Mouse (Mus musculus) MEL (cell line): ENCODE results near the gene Mrpl45. TPM values are rescaled to one million over a fixed set of nuclear protein-coding genes. Genes with fewer than 3 reads are reported as not detected.

Experiments
- DNase-seq: peaks from one replicate; pipeline ENCODE4 v3.0.0; 2011; ENCODE audit warnings: low read depth, low spot score
- H3K27ac ChIP-seq: 2 replicates; pipeline ENCODE4 v1.5.1; 2012; ENCODE audit warnings: low read depth, mild to moderate bottlenecking, control low read depth, low read length, moderate library complexity; ENCODE audit not compliant: control insufficient read depth
- H3K27me3 ChIP-seq, 2 experiments: fragments of 150-350 bp in 1 of 2; sonication (generic) in 1 of 2; 2 replicates each; pipeline ENCODE4 v1.6.1; 2012; ENCODE audit warnings: low read length in 2 of 2, mild to moderate bottlenecking in 2 of 2, improper control_type of control experiment in 1 of 2, moderate library complexity in 1 of 2; ENCODE audit not compliant: insufficient read depth in 2 of 2, control insufficient read depth in 1 of 2
- H3K36me3 ChIP-seq, 2 experiments: 2 replicates each; pipeline ENCODE4 v1.6.1; 2012 to 2014; ENCODE audit warnings: low read length in 2 of 2, improper control_type of control experiment in 1 of 2, inconsistent platforms in 1 of 2, mild to moderate bottlenecking in 1 of 2; ENCODE audit not compliant: insufficient read depth in 2 of 2, control insufficient read depth in 1 of 2
- H3K4me1 ChIP-seq, 2 experiments: fragments of 150-350 bp in 1 of 2; sonication (generic) in 1 of 2; 2 replicates each; pipeline ENCODE4 v1.6.1; 2012; ENCODE audit warnings: low read length in 2 of 2, improper control_type of control experiment in 1 of 2, mild to moderate bottlenecking in 1 of 2; ENCODE audit not compliant: insufficient read depth in 2 of 2, control insufficient read depth in 1 of 2
- H3K4me3 ChIP-seq, 2 experiments: fragments of 150-350 bp in 1 of 2; sonication (generic) in 1 of 2; 2 replicates each; pipeline ENCODE4 v1.5.1; 2012; ENCODE audit warnings: low read depth in 2 of 2, low read length in 2 of 2, mild to moderate bottlenecking in 2 of 2, moderate library complexity in 2 of 2, control low read depth in 1 of 2, improper control_type of control experiment in 1 of 2; ENCODE audit not compliant: control insufficient read depth in 1 of 2, insufficient read depth in 1 of 2
- H3K79me2 ChIP-seq: 2 replicates; pipeline ENCODE4 v1.6.1; 2012; ENCODE audit warnings: mild to moderate bottlenecking, low read length, moderate library complexity; ENCODE audit not compliant: control insufficient read depth, poor library complexity, insufficient read depth
- H3K9ac ChIP-seq: 2 replicates; pipeline ENCODE4 v1.6.1; 2012; ENCODE audit warnings: low read depth, mild to moderate bottlenecking, control low read depth, low read length, moderate library complexity; ENCODE audit not compliant: control insufficient read depth, poor library complexity, severe bottlenecking
- H3K9me3 ChIP-seq: fragments of 150-350 bp; sonication (generic); replicated peaks from 2 replicates; pipeline ENCODE4 v1.6.1; 2012; ENCODE audit warnings: mild to moderate bottlenecking, low read length, improper control_type of control experiment, moderate library complexity; ENCODE audit not compliant: insufficient read depth
- ETS1 ChIP-seq: IDR thresholded peaks from 2 replicates; pipeline ENCODE4 v1.6.1; 2012; ENCODE audit warnings: low read depth, mild to moderate bottlenecking, inconsistent platforms, low read length, improper control_type of control experiment, moderate library complexity
- GABPA ChIP-seq: IDR thresholded peaks from 2 replicates; pipeline ENCODE4 v1.6.1; 2012; ENCODE audit warnings: low read depth, mild to moderate bottlenecking, inconsistent platforms, low read length, improper control_type of control experiment, moderate library complexity
- MXI1 ChIP-seq: IDR thresholded peaks from 2 replicates; pipeline ENCODE4 v1.6.1; 2011; ENCODE audit warnings: mild to moderate bottlenecking, low read depth, low read length, improper control_type of control experiment
- POLR2AphosphoS5 ChIP-seq: IDR thresholded peaks from 2 replicates; pipeline ENCODE4 v1.6.1; 2012; ENCODE audit warnings: low read depth, borderline replicate concordance, mild to moderate bottlenecking, inconsistent platforms, low read length, moderate library complexity, mixed read lengths
- TBP ChIP-seq: IDR thresholded peaks from 2 replicates; pipeline ENCODE4 v1.8.0; 2011; ENCODE audit warnings: low read depth, low read length, improper control_type of control experiment
- UBTF ChIP-seq: IDR thresholded peaks from 2 replicates; pipeline ENCODE4 v1.6.1; 2012; ENCODE audit warnings: low read depth, mild to moderate bottlenecking, inconsistent platforms, low read length, improper control_type of control experiment, moderate library complexity, borderline replicate concordance; ENCODE audit not compliant: insufficient read depth
- USF1 ChIP-seq: IDR thresholded peaks from 2 replicates; pipeline ENCODE4 v1.6.1; 2014; ENCODE audit warnings: low read depth, mild to moderate bottlenecking, inconsistent platforms, low read length, improper control_type of control experiment, moderate library complexity
- USF2 ChIP-seq, 2 experiments: IDR thresholded peaks; 2 replicates each; pipeline ENCODE4 v1.6.1; 2011 to 2012; ENCODE audit warnings: improper control_type of control experiment in 2 of 2, low read length in 2 of 2, borderline replicate concordance in 1 of 2, inconsistent platforms in 1 of 2, low read depth in 1 of 2, mild to moderate bottlenecking in 1 of 2; ENCODE audit not compliant: insufficient read depth in 1 of 2
- ZNF384 ChIP-seq: IDR thresholded peaks from 2 replicates; pipeline ENCODE4 v1.6.1; 2012; ENCODE audit warnings: low read depth, mild to moderate bottlenecking, inconsistent platforms, low read length, improper control_type of control experiment
- polyA plus RNA-seq, 2 experiments: library from polyadenylated mRNA; stranded (reverse) in 1 of 2; unstranded in 1 of 2; fragments of >175 nt in 1 of 2; fragments of >200 nt in 1 of 2; gene quantifications; 2 replicates each; pipeline versions ENCODE4 v1.2.1 to v1.2.4; 2012; ENCODE audit warnings: low replicate concordance in 2 of 2, low read depth in 1 of 2; ENCODE audit not compliant: insufficient read length in 2 of 2, insufficient read depth in 1 of 2, missing spikeins in 1 of 2
- total RNA-seq: library from RNA; depleted of rRNA; stranded (reverse); fragments of 300-350 nt; gene quantifications from 2 replicates; pipeline ENCODE4 v1.2.3, GENCODE M21; 2012

Gene Mrpl45
- total and polyA plus RNA-seq, 3 experiments = 65.0 to 72.7 TPM; not detected in 1

GRCm38 (mm10) chr11:97296542-97296941 lies 19.0 kb upstream of the Mrpl45 start:
- Histone ChIP-seq H3K4me3 (no peak overlapping the region), H3K9me3 (no peaks in the 10 kb centered on the region), H3K9ac (no peak overlapping the region), H3K27ac (no peak overlapping the region), H3K36me3 (no peaks in the 10 kb centered on the region), H3K4me1 (peaks cover 0 to 6% of the 10 kb centered on the region in 2 experiments; a peak in 1 of 4 replicates), H3K27me3 (peaks cover 0 to 2% of the 10 kb centered on the region in 2 experiments; a peak in 1 of 4 replicates), H3K79me2 (no peaks in the 10 kb centered on the region)
- TF ChIP-seq ZNF384 = 0 out of 2 replicates have a peak, but pooled peaks have one; percentile 19
- TF ChIP-seq TBP = no peak
- no peak for DNase-seq

GRCm38 (mm10) chr11:97299939-97300338 lies 15.6 kb upstream of the Mrpl45 start:
- Histone ChIP-seq H3K36me3 (no peaks in the 10 kb centered on the region), H3K4me1 (peaks cover 0 to 13% of the 10 kb centered on the region in 2 experiments; a peak in 2 of 4 replicates), H3K9me3 (no peaks in the 10 kb centered on the region), H3K9ac (no peak overlapping the region), H3K27me3 (peaks cover 0 to 2% of the 10 kb centered on the region in 2 experiments; a peak in 1 of 4 replicates), H3K4me3 (no peak overlapping the region), H3K27ac (no peak overlapping the region), H3K79me2 (no peaks in the 10 kb centered on the region)
- DNase-seq = no peak
- TF ChIP-seq MXI1 = no peak
- TF ChIP-seq UBTF = no peak
- no peak for TF ChIP-seq ETS1
- TF ChIP-seq GABPA = no peak
- TF ChIP-seq USF2 (IDR thresholded peaks at IDR 0.05; ENCODE audit: borderline replicate concordance in 1 of 2, insufficient read depth in 1 of 2, low read depth in 1 of 2, low read length in 2 of 2) = no peak
- TF ChIP-seq USF1 = no peak

GRCm38 (mm10) chr11:97301406-97301805 lies 14.1 kb upstream of the Mrpl45 start:
- no peaks in the 10 kb centered on the region for H3K9me3 ChIP-seq

More at GRCm38 (mm10) chr11:97301406-97301805, 14.1 kb upstream of the Mrpl45 start:
- Histone ChIP-seq H3K4me3 (no peak overlapping the region), H3K36me3 (no peaks in the 10 kb centered on the region), H3K27me3 (peaks cover 0 to 2% of the 10 kb centered on the region in 2 experiments; a peak in 1 of 4 replicates), H3K9ac (no peak overlapping the region), H3K4me1 (peaks cover 0 to 10% of the 10 kb centered on the region in 2 experiments; a peak in 2 of 4 replicates), H3K79me2 (no peaks in the 10 kb centered on the region), H3K27ac (no peak overlapping the region)
- DNase-seq = no peak
- no peak for TF ChIP-seq POLR2AphosphoS5
